Mouse (Mus musculus) liver, embryonic 11.5 days (tissue): Measurements from ENCODE around the gene Nkiras2. TPM values are rescaled to one million over a fixed set of nuclear protein-coding genes. Genes with fewer than 3 reads are reported as not detected.
"Not testable (repeated sequence)": the region's sequence is repeated elsewhere in the genome, so short reads cannot be mapped to it uniquely, and the experiment has no call there.

ENCODE experiments used
- ATAC-seq: fragments of 200-750 bp; cut with Nextera tagmentation; replicated peaks from 2 replicates; pipeline ENCODE4 v1.8.0; 2017; ENCODE audit warnings: moderate number of reproducible peaks, mild to moderate bottlenecking, moderate TSS enrichment, moderate library complexity; ENCODE audit not compliant: low FRiP score
- DNase-seq: peaks from one replicate; pipeline ENCODE4 v3.0.0-alpha.2; 2017; ENCODE audit warnings: low spot score
- H3K27ac ChIP-seq: fragments of 300-500 bp; sonication (generic); 2 replicates; pipeline ENCODE4 v1.5.1; 2014; ENCODE audit warnings: mild to moderate bottlenecking, low read depth, low read length, control low read depth
- H3K27me3 ChIP-seq: fragments of 300-500 bp; sonication (generic); replicated peaks from 2 replicates; pipeline ENCODE4 v1.6.1; 2014; ENCODE audit warnings: low read length, mixed read lengths; ENCODE audit not compliant: control insufficient read depth, insufficient read depth
- H3K36me3 ChIP-seq: fragments of 300-500 bp; sonication (generic); 2 replicates; pipeline ENCODE4 v1.6.1; 2014; ENCODE audit warnings: mild to moderate bottlenecking, low read length, moderate library complexity, mixed read lengths; ENCODE audit not compliant: control insufficient read depth, insufficient read depth
- H3K4me1 ChIP-seq: fragments of 300-500 bp; sonication (generic); replicated peaks from 2 replicates; pipeline ENCODE4 v1.6.1; 2014; ENCODE audit warnings: low read length, mixed read lengths; ENCODE audit not compliant: control insufficient read depth, insufficient read depth
- H3K4me2 ChIP-seq: fragments of 300-500 bp; sonication (generic); 2 replicates; pipeline ENCODE4 v1.6.1; 2014; ENCODE audit warnings: mild to moderate bottlenecking, control low read depth, moderate library complexity
- H3K4me3 ChIP-seq: fragments of 300-500 bp; sonication (generic); 2 replicates; pipeline ENCODE4 v1.5.1; 2014; ENCODE audit warnings: low read depth, low read length, control low read depth
- H3K9ac ChIP-seq: fragments of 300-500 bp; sonication (generic); 2 replicates; pipeline ENCODE4 v1.6.1; 2014; ENCODE audit warnings: low read depth, low read length, control low read depth
- H3K9me3 ChIP-seq: fragments of 300-500 bp; sonication (generic); 2 replicates; pipeline ENCODE4 v1.6.1; 2016; ENCODE audit warnings: low read length, inconsistent platforms, mixed read lengths; ENCODE audit not compliant: control insufficient read depth
- WGBS: fragments of 180-500 bp; shearing (Covaris S2); extraction: QIAGEN DNeasy Blood & Tissue Kit; methylation state at CpG from one replicate; pipeline ENCODE4 v1.1.7; 2014; 5-methylcytosine and 5-hydroxymethylcytosine counted together
- polyA plus RNA-seq: library from polyadenylated mRNA; unstranded; fragments of >200 nt; fragmentation: Nextera tagmentation; extraction: Ambion mirVana; gene quantifications from 2 replicates; pipeline ENCODE4 v1.2.1, GENCODE M21; 2014

Gene Nkiras2
- polyA plus RNA-seq, 1 experiment from 2014 or later: 35.4 TPM

- H3K9ac ChIP-seq, ATAC-seq, H3K27ac ChIP-seq, H3K9me3 ChIP-seq, H3K27me3 ChIP-seq, H3K4me2 ChIP-seq, H3K4me3 ChIP-seq, H3K36me3 ChIP-seq, DNase-seq: not testable (repeated sequence)
- WGBS: 81% methylated on average over 7 of the region's 7 CpGs
- peaks cover 25% of the 10 kb centered on the region for H3K4me1 ChIP-seq
Observed at GRCm38 (mm10) chr11:100616836-100617235, 2.2 kb upstream of the Nkiras2 start.

GRCm38 (mm10) chr11:100617480-100617879 lies 1.6 kb upstream of the Nkiras2 start:
- Histone ChIP-seq H3K27me3 (no peaks in the 10 kb centered on the region), H3K36me3 (no peaks in the 10 kb centered on the region), H3K4me1 (peaks cover 25% of the 10 kb centered on the region), H3K27ac (no peak overlapping the region), H3K4me2 (peak overlapping the region; percentile 91), H3K9me3 (no peaks in the 10 kb centered on the region), H3K9ac (no peak overlapping the region), H3K4me3 (peak overlapping the region; percentile 91; the same call in 1 of the 2 replicates)
- ATAC-seq: no peak
- no peak for DNase-seq
- WGBS: 90% methylated on average over 4 of the region's 4 CpGs

- ATAC-seq (peak; percentile 93), DNase-seq (peak; percentile 95)
- WGBS: under 1% methylated on average over 40 of the region's 40 CpGs
- peak overlapping the region; percentile 91 for H3K4me3 ChIP-seq
- H3K36me3 ChIP-seq: no peaks in the 10 kb centered on the region
- H3K27me3 ChIP-seq: no peaks in the 10 kb centered on the region
- peak overlapping the region; percentile 95 for H3K27ac ChIP-seq
- H3K4me1 ChIP-seq: peaks cover 33% of the 10 kb centered on the region
- H3K9ac ChIP-seq: peak overlapping the region; percentile 94
- H3K9me3 ChIP-seq: no peaks in the 10 kb centered on the region
- peak overlapping the region; percentile 91 for H3K4me2 ChIP-seq
Observed at GRCm38 (mm10) chr11:100619485-100619975, 486 bp downstream of the Nkiras2 start.

GRCm38 (mm10) chr11:100619982-100620381 lies 938 bp downstream of the Nkiras2 start, which contains the start of gene Dnajc7:
Gene Dnajc7, minus strand, starts transcription at chr11:100620168.
- H3K27me3 ChIP-seq: no peaks in the 10 kb centered on the region
- H3K9ac ChIP-seq: peak within 1 kb of the TSS; percentile 94
- DNase-seq: no peak
- ATAC-seq: peak; percentile 8; the same call in 1 of the 2 replicates
- H3K27ac ChIP-seq: peak within 1 kb of the TSS; percentile 95
- H3K4me1 ChIP-seq: peaks cover 33% of the 10 kb centered on the region
- H3K4me3 ChIP-seq: peak within 1 kb of the TSS; percentile 91
- peaks cover 2% of the 10 kb centered on the region; the same call in 1 of the 2 replicates for H3K36me3 ChIP-seq
- H3K9me3 ChIP-seq: no peaks in the 10 kb centered on the region
- H3K4me2 ChIP-seq: peak within 1 kb of the TSS; percentile 91
- WGBS: 8% methylated on average over 11 of the region's 11 CpGs

- Histone ChIP-seq H3K4me3 (peak overlapping the region; percentile 76), H3K9ac (peak overlapping the region; percentile 72), H3K27ac (peak overlapping the region; percentile 47), H3K36me3 (peaks cover 5% of the 10 kb centered on the region; the same call in 1 of the 2 replicates), H3K4me1 (peaks cover 27% of the 10 kb centered on the region), H3K4me2 (peak overlapping the region; percentile 70), H3K9me3 (no peaks in the 10 kb centered on the region), H3K27me3 (no peaks in the 10 kb centered on the region)
- WGBS: under 1% methylated on average over 24 of the region's 24 CpGs
- ATAC-seq: peak; percentile 77
- DNase-seq: peak; percentile 96
Observed at GRCm38 (mm10) chr11:100622714-100623113, 3.7 kb downstream of the Nkiras2 start.

GRCm38 (mm10) chr11:100623867-100624266 lies 4.8 kb downstream of the Nkiras2 start:
- peak overlapping the region; percentile 20; the same call in 1 of the 2 replicates for H3K9ac ChIP-seq
- H3K36me3 ChIP-seq: peaks cover 5% of the 10 kb centered on the region; the same call in 1 of the 2 replicates
- peak overlapping the region; percentile 76 for H3K4me3 ChIP-seq
- H3K27me3 ChIP-seq: no peaks in the 10 kb centered on the region
- WGBS: 50% methylated on average over 5 of the region's 5 CpGs
- ATAC-seq (no peak), DNase-seq (no peak)
- peaks cover 23% of the 10 kb centered on the region for H3K4me1 ChIP-seq
- H3K9me3 ChIP-seq: no peaks in the 10 kb centered on the region
- H3K27ac ChIP-seq: no peak overlapping the region
- H3K4me2 ChIP-seq: peak overlapping the region; percentile 70

GRCm38 (mm10) chr11:100625754-100626700 lies 7.0 kb downstream of the Nkiras2 start:
- Histone ChIP-seq H3K4me3 (no peak overlapping the region), H3K4me2 (peak overlapping the region; percentile 6; the same call in 1 of the 2 replicates), H3K27ac (no peak overlapping the region), H3K27me3 (no peaks in the 10 kb centered on the region), H3K36me3 (peaks cover 5% of the 10 kb centered on the region; the same call in 1 of the 2 replicates), H3K9ac (no peak overlapping the region), H3K4me1 (peaks cover 18% of the 10 kb centered on the region), H3K9me3 (no peaks in the 10 kb centered on the region)
- no peak for DNase-seq
- no peak for ATAC-seq
- WGBS: 91% methylated on average over 23 of the region's 23 CpGs

GRCm38 (mm10) chr11:100626701-100627195 lies 7.7 kb downstream of the Nkiras2 start:
- H3K4me2 ChIP-seq: peak overlapping the region; percentile 30; the same call in 1 of the 2 replicates
- H3K9me3 ChIP-seq: no peaks in the 10 kb centered on the region
- peaks cover 18% of the 10 kb centered on the region for H3K4me1 ChIP-seq
- no peak overlapping the region for H3K9ac ChIP-seq
- no peak overlapping the region; the same call in 1 of the 2 replicates for H3K27ac ChIP-seq
- DNase-seq (peak; percentile 69), ATAC-seq (peak; percentile 73)
- no peak overlapping the region for H3K4me3 ChIP-seq
- no peaks in the 10 kb centered on the region for H3K27me3 ChIP-seq
- WGBS: 17% methylated on average over 9 of the region's 9 CpGs
- peaks cover 5% of the 10 kb centered on the region; the same call in 1 of the 2 replicates for H3K36me3 ChIP-seq
